Mouse (Mus musculus) forebrain, embryonic 14.5 days (tissue): Measurements from ENCODE around the gene Ecm1. TPM values are rescaled to one million over a fixed set of nuclear protein-coding genes. Genes with fewer than 3 reads are reported as not detected.
"Not testable (repeated sequence)": the region's sequence is repeated elsewhere in the genome, so short reads cannot be mapped to it uniquely, and the experiment has no call there.

ENCODE experiments used
- ATAC-seq: fragments of 200-750 bp; cut with Nextera tagmentation; 2 replicates; pipeline ENCODE4 v1.8.0; 2017; ENCODE audit warnings: mild to moderate bottlenecking, moderate library complexity
- DNase-seq: peaks from one replicate; pipeline ENCODE4 v3.0.0-alpha.2; 2015; ENCODE audit warnings: low spot score
- H3K27ac ChIP-seq: fragments of 300-500 bp; sonication (generic); 2 replicates; pipeline ENCODE4 v1.5.1; 2014; ENCODE audit warnings: low read depth, mild to moderate bottlenecking, control low read depth, low read length, moderate library complexity
- H3K27me3 ChIP-seq: fragments of 300-500 bp; sonication (generic); replicated peaks from 2 replicates; pipeline ENCODE4 v1.6.1; 2014; ENCODE audit warnings: low read length, control low read depth, mixed read lengths; ENCODE audit not compliant: control insufficient read depth, insufficient read depth
- H3K36me3 ChIP-seq: fragments of 300-500 bp; sonication (generic); 2 replicates; pipeline ENCODE4 v1.6.1; 2014; ENCODE audit warnings: low read length, control low read depth; ENCODE audit not compliant: control insufficient read depth, insufficient read depth
- H3K4me1 ChIP-seq: fragments of 300-500 bp; sonication (generic); 2 replicates; pipeline ENCODE4 v1.6.1; 2014; ENCODE audit warnings: antibody characterized with exemption, low read length, control low read depth; ENCODE audit not compliant: control insufficient read depth, insufficient read depth
- H3K4me2 ChIP-seq: fragments of 300-500 bp; sonication (generic); 2 replicates; pipeline ENCODE4 v1.6.1; 2014; ENCODE audit warnings: mild to moderate bottlenecking, control low read depth, low read length
- H3K4me3 ChIP-seq: fragments of 300-500 bp; sonication (generic); 2 replicates; pipeline ENCODE4 v1.5.1; 2014; ENCODE audit warnings: low read depth, low read length, control low read depth
- H3K9ac ChIP-seq: fragments of 300-500 bp; sonication (generic); 2 replicates; pipeline ENCODE4 v1.6.1; 2014; ENCODE audit warnings: mild to moderate bottlenecking, low read length, control low read depth, moderate library complexity
- H3K9me3 ChIP-seq: fragments of 300-500 bp; sonication (generic); replicated peaks from 2 replicates; pipeline ENCODE4 v1.6.1; 2016; ENCODE audit warnings: low read length, control low read depth, mixed read lengths; ENCODE audit not compliant: control insufficient read depth
- WGBS: fragments of 180-500 bp; shearing (Covaris S2); extraction: QIAGEN DNeasy Blood & Tissue Kit; methylation state at CpG from one replicate; pipeline ENCODE4 v1.1.7; 2014; 5-methylcytosine and 5-hydroxymethylcytosine counted together
- polyA plus RNA-seq: library from polyadenylated mRNA; unstranded; fragments of >200 nt; fragmentation: Nextera tagmentation; extraction: Ambion mirVana; gene quantifications from 2 replicates; pipeline ENCODE4 v1.2.1, GENCODE M21; 2014

The Ecm1 gene
- polyA plus RNA-seq, 1 experiment from 2014 or later: 6.6 TPM

GRCm38 (mm10) chr3:95698286-95698685 is 41.1 kb downstream of the Ecm1 start:
- H3K36me3 ChIP-seq: no peaks in the 10 kb centered on the region; the same call in 1 of the 2 replicates
- H3K4me1 ChIP-seq: peaks cover 8% of the 10 kb centered on the region
- no peak overlapping the region for H3K4me3 ChIP-seq
- H3K9me3 ChIP-seq: no peaks in the 10 kb centered on the region
- no peak overlapping the region for H3K4me2 ChIP-seq
- H3K27ac ChIP-seq: no peak overlapping the region
- no peak overlapping the region for H3K9ac ChIP-seq
- H3K27me3 ChIP-seq: no peaks in the 10 kb centered on the region
- WGBS: 94% methylated on average over 4 of the region's 4 CpGs
- ATAC-seq (no peak), DNase-seq (no peak)

GRCm38 (mm10) chr3:95696360-95696759 is 43.0 kb downstream of the Ecm1 start:
- no peaks in the 10 kb centered on the region for H3K9me3 ChIP-seq
- no peak for ATAC-seq
- no peak overlapping the region for H3K4me3 ChIP-seq
- H3K9ac ChIP-seq: no peak overlapping the region
- WGBS: 61% methylated on average over 7 of the region's 7 CpGs
- H3K4me1 ChIP-seq: no peaks in the 10 kb centered on the region
- no peaks in the 10 kb centered on the region for H3K27me3 ChIP-seq
- H3K4me2 ChIP-seq: no peak overlapping the region
- H3K27ac ChIP-seq: no peak overlapping the region
- H3K36me3 ChIP-seq: no peaks in the 10 kb centered on the region; the same call in 1 of the 2 replicates
- DNase-seq: no peak

- Histone ChIP-seq H3K27me3 (no peaks in the 10 kb centered on the region), H3K4me1 (no peaks in the 10 kb centered on the region), H3K9me3 (no peaks in the 10 kb centered on the region), H3K36me3 (no peaks in the 10 kb centered on the region; the same call in 1 of the 2 replicates), H3K27ac (no peak overlapping the region), H3K4me2 (no peak overlapping the region), H3K9ac (no peak overlapping the region), H3K4me3 (no peak overlapping the region)
- WGBS: 71% methylated on average over 3 of the region's 3 CpGs
- ATAC-seq (no peak), DNase-seq (no peak)
Measured at GRCm38 (mm10) chr3:95695796-95696195, 43.6 kb downstream of the Ecm1 start.

GRCm38 (mm10) chr3:95694808-95695703 is 44.3 kb downstream of the Ecm1 start:
- 92% methylated on average over 11 of the region's 11 CpGs for WGBS

GRCm38 (mm10) chr3:95693821-95694807 is 45.3 kb downstream of the Ecm1 start:
- H3K4me1 ChIP-seq: no peaks in the 10 kb centered on the region
- no peak overlapping the region for H3K9ac ChIP-seq
- H3K9me3 ChIP-seq: no peaks in the 10 kb centered on the region
- 81% methylated on average over 11 of the region's 11 CpGs for WGBS
- H3K4me3 ChIP-seq: no peak overlapping the region
- H3K27me3 ChIP-seq: no peaks in the 10 kb centered on the region
- H3K27ac ChIP-seq: no peak overlapping the region
- ATAC-seq: no peak
- H3K4me2 ChIP-seq: no peak overlapping the region
- no peak for DNase-seq
- no peaks in the 10 kb centered on the region; the same call in 1 of the 2 replicates for H3K36me3 ChIP-seq

More at GRCm38 (mm10) chr3:95694808-95695703, 44.3 kb downstream of the Ecm1 start:
- H3K36me3 ChIP-seq: no peaks in the 10 kb centered on the region; the same call in 1 of the 2 replicates
- DNase-seq (no peak), ATAC-seq (no peak)
- H3K27ac ChIP-seq: no peak overlapping the region
- no peaks in the 10 kb centered on the region for H3K27me3 ChIP-seq
- no peak overlapping the region for H3K9ac ChIP-seq
- H3K4me2 ChIP-seq: no peak overlapping the region
- H3K4me3 ChIP-seq: no peak overlapping the region
- no peaks in the 10 kb centered on the region for H3K9me3 ChIP-seq
- no peaks in the 10 kb centered on the region for H3K4me1 ChIP-seq

- ATAC-seq (no peak), DNase-seq (no peak)
- Histone ChIP-seq H3K36me3 (no peaks in the 10 kb centered on the region; the same call in 1 of the 2 replicates), H3K4me2 (no peak overlapping the region), H3K27me3 (no peaks in the 10 kb centered on the region), H3K4me3 (no peak overlapping the region), H3K27ac (no peak overlapping the region), H3K9me3 (no peaks in the 10 kb centered on the region), H3K4me1 (peaks cover 3% of the 10 kb centered on the region), H3K9ac (no peak overlapping the region)
- 82% methylated on average over 6 of the region's 6 CpGs for WGBS
Measured at GRCm38 (mm10) chr3:95692677-95693076, 46.7 kb downstream of the Ecm1 start.

GRCm38 (mm10) chr3:95690552-95690951 is 48.8 kb downstream of the Ecm1 start:
- not testable (repeated sequence) for ATAC-seq, H3K36me3 ChIP-seq, H3K4me1 ChIP-seq, H3K4me2 ChIP-seq, DNase-seq, H3K27me3 ChIP-seq, H3K9me3 ChIP-seq, H3K4me3 ChIP-seq, H3K27ac ChIP-seq, H3K9ac ChIP-seq
- WGBS: 94% methylated on average over 2 of the region's 2 CpGs

GRCm38 (mm10) chr3:95689940-95690339 is 49.4 kb downstream of the Ecm1 start:
- ATAC-seq: no peak
- no peak for DNase-seq
- no peak overlapping the region for H3K9ac ChIP-seq
- H3K4me3 ChIP-seq: no peak overlapping the region
- H3K27ac ChIP-seq: no peak overlapping the region
- no peaks in the 10 kb centered on the region for H3K27me3 ChIP-seq
- H3K4me2 ChIP-seq: no peak overlapping the region
- no peaks in the 10 kb centered on the region for H3K9me3 ChIP-seq
- no peaks in the 10 kb centered on the region; the same call in 1 of the 2 replicates for H3K36me3 ChIP-seq
- WGBS: 45% methylated on average over 2 of the region's 2 CpGs
- H3K4me1 ChIP-seq: peaks cover 10% of the 10 kb centered on the region
